Mouse (Mus musculus) left cerebral cortex, adult 2 months (tissue): ENCODE data around the gene Tnik. TPM values are rescaled to one million over a fixed set of nuclear protein-coding genes. Genes with fewer than 3 reads are reported as not detected.

Experiments used
- DNase-seq, 2 experiments: peaks; one replicate each; pipeline ENCODE4 v3.0.0; 2021 to 2022; ENCODE audit warnings: low spot score in 2 of 2, mixed read lengths in 1 of 2; ENCODE audit errors: extremely low spot score in 1 of 2
- H3K27ac ChIP-seq: fragments of 200-600 bp; 2 replicates; pipeline ENCODE4 v1.8.1; 2022
- H3K4me3 ChIP-seq: fragments of 200-600 bp; 2 replicates; pipeline ENCODE4 v1.8.1; 2022
- CTCF ChIP-seq: fragments of 200-600 bp; IDR thresholded peaks from 2 replicates; pipeline ENCODE4 v1.8.1; 2022; ENCODE audit warnings: antibody characterized with exemption, mild to moderate bottlenecking, moderate library complexity
- intact Hi-C: fragments of 180-260 bp; cut with DNase I; formaldehyde crosslinking; loops from one replicate; pipeline ENCODE4 v1.15.1; 2025
- total RNA-seq, 2 experiments: library from RNA; stranded (reverse); gene quantifications; 2 replicates each; pipeline ENCODE4 v1.2.3; 2021

The Tnik gene
- total RNA-seq, 2 experiments from 2014 or later = 205 to 221 TPM

GRCm38 (mm10) chr3:28392542-28392941 is 129.5 kb downstream of the Tnik start:
- intact Hi-C loops = no loop called here
- no peak for TF ChIP-seq CTCF
- Histone ChIP-seq H3K4me3 (no peak overlapping the region), H3K27ac (no peak overlapping the region)
- no peak for DNase-seq

GRCm38 (mm10) chr3:28398781-28399180 is 135.8 kb downstream of the Tnik start:
- intact Hi-C loops = no loop called here
- H3K27ac ChIP-seq = no peak overlapping the region
- H3K4me3 ChIP-seq = no peak overlapping the region
- no peak for DNase-seq
- no peak for TF ChIP-seq CTCF

GRCm38 (mm10) chr3:28399593-28400216 is 136.7 kb downstream of the Tnik start:
- Histone ChIP-seq H3K4me3 (no peak overlapping the region), H3K27ac (peak overlapping the region; percentile 50)
- intact Hi-C loops = loop anchor here (5.0 to 10.0 kb wide), 3 partner anchors 125 to 232 kb away; no protein-coding TSS in a partner anchor
- no peak for DNase-seq
- TF ChIP-seq CTCF = no peak

GRCm38 (mm10) chr3:28401335-28401734 is 138.3 kb downstream of the Tnik start:
- DNase-seq = no peak
- Histone ChIP-seq H3K4me3 (no peak overlapping the region), H3K27ac (peak overlapping the region; percentile 4; the same call in 1 of the 2 replicates)
- intact Hi-C loops = loop anchor here (5.0 to 10.0 kb wide), 3 partner anchors 123 to 234 kb away; no protein-coding TSS in a partner anchor
- TF ChIP-seq CTCF = no peak

- no peak for DNase-seq
- no peak overlapping the region for H3K4me3 ChIP-seq
- TF ChIP-seq CTCF = no peak
- peak overlapping the region; percentile 13; the same call in 1 of the 2 replicates for H3K27ac ChIP-seq
- intact Hi-C loops = loop anchor here (5.0 to 10.0 kb wide), 3 partner anchors 123 to 235 kb away; no protein-coding TSS in a partner anchor
Measured at GRCm38 (mm10) chr3:28402221-28402620, 139.2 kb downstream of the Tnik start.

- no peak for DNase-seq
- TF ChIP-seq CTCF = no peak
- Histone ChIP-seq H3K27ac (peak overlapping the region; percentile 66), H3K4me3 (no peak overlapping the region)
- intact Hi-C loops = loop anchor here (10.0 kb wide), 2 partner anchors 119 to 149 kb away; no protein-coding TSS in a partner anchor
Measured at GRCm38 (mm10) chr3:28405391-28405790, 142.4 kb downstream of the Tnik start.

- DNase-seq = peak; percentile 39 to 52
- TF ChIP-seq CTCF = peak; percentile 49
- Histone ChIP-seq H3K27ac (peak overlapping the region; percentile 64), H3K4me3 (peak overlapping the region; percentile 18)
- intact Hi-C loops = loop anchor here (2.0 to 10.0 kb wide), 3 partner anchors 116 to 146 kb away; no protein-coding TSS in a partner anchor
Measured at GRCm38 (mm10) chr3:28408859-28409459, 145.9 kb downstream of the Tnik start.

- H3K27ac ChIP-seq = no peak overlapping the region
- intact Hi-C loops = no loop called here
- TF ChIP-seq CTCF = peak; percentile 44
- no peak for DNase-seq
- H3K4me3 ChIP-seq = no peak overlapping the region
Measured at GRCm38 (mm10) chr3:28410269-28410668, 147.3 kb downstream of the Tnik start.

GRCm38 (mm10) chr3:28415986-28416385 is 153.0 kb downstream of the Tnik start:
- TF ChIP-seq CTCF = no peak
- DNase-seq = no peak
- Histone ChIP-seq H3K4me3 (no peak overlapping the region), H3K27ac (no peak overlapping the region)
- intact Hi-C loops = no loop called here

GRCm38 (mm10) chr3:28417091-28417715 is 154.2 kb downstream of the Tnik start:
- intact Hi-C loops = no loop called here
- no peak for TF ChIP-seq CTCF
- H3K27ac ChIP-seq = no peak overlapping the region
- DNase-seq = no peak
- no peak overlapping the region for H3K4me3 ChIP-seq

GRCm38 (mm10) chr3:28420194-28420593 is 157.2 kb downstream of the Tnik start:
- H3K4me3 ChIP-seq = no peak overlapping the region
- no peak overlapping the region for H3K27ac ChIP-seq
- intact Hi-C loops = no loop called here
- DNase-seq = no peak
- no peak for TF ChIP-seq CTCF

- no peak for TF ChIP-seq CTCF
- no peak overlapping the region for H3K27ac ChIP-seq
Measured at GRCm38 (mm10) chr3:28420698-28421097, 157.7 kb downstream of the Tnik start.

More at GRCm38 (mm10) chr3:28420698-28421097, 157.7 kb downstream of the Tnik start:
- no peak for DNase-seq
- H3K4me3 ChIP-seq = no peak overlapping the region
- intact Hi-C loops = no loop called here
